Mouse (Mus musculus) kidney, postnatal 25 days (tissue): ENCODE measurements around the gene Npb.

ENCODE experiments used
- DNase-seq, 2 experiments: peaks; one replicate each; pipeline ENCODE4 v3.0.0; 2021; ENCODE audit warnings: mixed read lengths in 2 of 2

Npb gene

GRCm38 (mm10) chr11:120633520-120634343, 25.5 kb downstream of the Npb start, which contains the start of gene Mafg:
Gene Mafg, minus strand, starts transcription at chr11:120633600.
- DNase-seq: peak; percentile 97

GRCm38 (mm10) chr11:120634810-120635209, 26.5 kb downstream of the Npb start:
- DNase-seq: no peak

GRCm38 (mm10) chr11:120641255-120641654, 33.0 kb downstream of the Npb start:
- DNase-seq: peak in 1 of 2 experiments; percentile 27

- DNase-seq: no peak
Observed at GRCm38 (mm10) chr11:120641869-120642268, 33.6 kb downstream of the Npb start.

GRCm38 (mm10) chr11:120642939-120643600, 34.8 kb downstream of the Npb start:
- DNase-seq: peak in 1 of 2 experiments; percentile 44

- peak; percentile 95 to 96 for DNase-seq
Observed at GRCm38 (mm10) chr11:120643601-120643987, 35.3 kb downstream of the Npb start, which contains the start of gene Pycr1. Gene Pycr1, minus strand, starts transcription at chr11:120643769.

GRCm38 (mm10) chr11:120647047-120647830, 39.0 kb downstream of the Npb start:
- peak in 1 of 2 experiments; percentile 35 for DNase-seq

- DNase-seq: peak; percentile 34 to 57
Observed at GRCm38 (mm10) chr11:120648001-120648476, 39.8 kb downstream of the Npb start, which contains the start of gene Myadml2. Gene Myadml2, minus strand, starts transcription at chr11:120648158.

- DNase-seq: no peak
Observed at GRCm38 (mm10) chr11:120651872-120652271, 43.6 kb downstream of the Npb start.

GRCm38 (mm10) chr11:120654741-120655140, 46.5 kb downstream of the Npb start:
- peak; percentile 30 to 62 for DNase-seq

- peak; percentile 64 to 88 for DNase-seq
Observed at GRCm38 (mm10) chr11:120657301-120657700, 49.0 kb downstream of the Npb start.
